Mouse (Mus musculus): ENCODE measurements around the gene Npy1r.

The Npy1r gene

DNA sequence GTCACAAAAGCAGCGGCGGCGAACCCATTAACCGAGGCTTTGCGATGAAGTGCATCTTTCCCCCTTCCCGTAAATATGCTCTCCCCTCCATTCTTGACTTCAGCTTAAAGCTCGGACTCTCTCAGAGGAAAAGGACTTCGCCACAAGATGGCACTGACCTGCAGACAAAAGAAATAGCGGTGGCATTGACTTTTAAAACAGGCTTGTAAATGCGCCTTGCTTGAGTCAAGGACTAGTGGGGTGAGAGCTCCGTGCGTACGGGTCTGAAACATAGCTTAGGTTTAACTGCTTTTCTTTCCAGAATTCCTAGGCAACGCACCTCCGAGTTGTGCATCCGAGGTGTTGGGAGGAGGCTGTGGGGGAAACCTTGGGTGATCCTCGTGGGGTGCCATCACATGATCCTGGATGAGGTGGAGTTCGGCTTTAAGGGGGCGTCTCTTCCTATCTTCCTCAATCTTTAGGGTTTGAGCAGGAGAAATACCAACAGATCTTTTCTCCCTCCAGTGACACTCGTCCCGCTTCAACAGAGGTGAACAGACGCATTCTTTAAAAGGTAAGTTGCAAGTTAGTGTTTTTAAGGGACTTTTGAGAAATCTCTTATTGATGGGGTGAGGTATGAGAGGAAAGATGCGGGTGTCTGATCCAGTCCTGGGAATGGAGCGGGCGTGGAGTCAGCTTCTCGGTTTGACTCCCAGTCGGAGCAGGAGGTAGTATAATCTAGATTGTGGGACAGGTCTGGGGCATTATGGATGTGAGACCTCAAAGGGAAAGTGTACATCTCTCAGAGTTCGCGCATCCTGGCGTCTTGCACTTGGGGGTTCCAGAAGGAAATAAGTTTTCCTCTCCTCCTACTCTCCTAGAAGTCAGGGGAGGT, at the start of gene Npy1r:
TSS of gene Npy1r (plus strand) at position 223 of the 874 bp plus-strand sequence.
- DNase-seq: no peak

GRCm38 (mm10) chr8:66681261-66681660, 15.7 kb upstream of the Npy1r start:
- no peak for DNase-seq

DNA sequence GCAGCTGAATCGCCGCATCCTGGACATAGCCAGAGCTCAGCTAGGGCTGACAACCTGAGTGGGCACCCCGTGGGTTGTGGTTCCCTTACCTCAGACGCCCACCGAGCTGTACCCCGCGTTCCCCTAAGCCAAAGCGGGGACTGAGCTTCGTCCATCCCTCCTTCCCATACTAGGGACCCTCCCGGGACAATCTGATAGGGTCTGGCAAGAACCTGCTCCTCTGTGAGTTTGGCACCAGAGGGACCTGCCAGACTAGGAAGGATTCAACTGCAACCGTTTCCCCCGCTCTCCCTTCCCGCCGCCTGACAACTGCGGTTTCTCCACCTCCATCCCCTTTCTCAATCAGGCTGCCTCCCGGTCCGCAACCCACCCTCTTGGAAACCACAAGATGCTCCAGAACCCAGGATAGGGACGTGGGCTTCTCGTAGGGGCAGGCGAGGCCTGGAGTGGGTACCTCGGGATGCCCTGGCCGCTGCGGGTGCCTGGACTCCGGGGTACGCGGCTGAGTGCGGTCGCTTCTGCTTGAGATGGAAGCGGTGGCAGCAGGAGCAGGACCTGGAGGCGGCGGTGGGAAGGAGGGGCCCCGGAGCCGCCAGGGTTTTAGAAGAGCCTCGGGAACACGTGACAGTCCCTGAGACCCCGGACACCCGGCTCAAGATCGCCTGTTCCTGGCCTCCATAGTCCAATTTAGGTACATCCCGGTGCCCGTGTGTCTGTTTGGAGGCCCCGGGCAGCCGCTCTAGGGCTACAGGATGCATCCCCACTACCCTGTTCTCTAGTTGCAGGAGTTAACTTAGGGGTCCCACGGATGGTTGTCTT, 9.3 kb upstream of the Npy1r start, which contains the start of gene Npy5r:
TSS of gene Npy5r (minus strand) at position 618 of the 819 bp plus-strand sequence.
- no peak for DNase-seq

- no peak for DNase-seq
These were observed 8.6 kb upstream of the Npy1r start for GRCm38 (mm10) chr8:66688395-66688794.

DNA sequence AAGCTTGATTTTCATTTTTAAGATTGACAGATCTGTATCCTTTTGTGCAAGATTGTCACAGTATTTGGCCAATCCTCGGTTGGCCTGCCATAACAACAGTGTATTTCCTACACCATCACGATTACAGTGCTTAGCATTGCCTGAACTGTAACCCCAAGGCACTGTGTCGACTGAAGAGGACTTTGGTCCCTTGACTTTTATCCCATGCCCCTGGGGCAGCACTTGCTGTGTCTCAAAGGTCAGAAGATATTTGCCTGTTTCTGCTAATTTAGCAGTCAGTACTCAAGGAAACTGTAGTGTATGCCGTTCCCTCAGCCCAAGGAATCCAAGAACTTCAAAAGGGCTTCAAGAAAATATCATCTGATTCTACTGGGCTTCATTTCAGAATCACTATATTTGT, 8.2 kb upstream of the Npy1r start:
- no peak for DNase-seq

DNA sequence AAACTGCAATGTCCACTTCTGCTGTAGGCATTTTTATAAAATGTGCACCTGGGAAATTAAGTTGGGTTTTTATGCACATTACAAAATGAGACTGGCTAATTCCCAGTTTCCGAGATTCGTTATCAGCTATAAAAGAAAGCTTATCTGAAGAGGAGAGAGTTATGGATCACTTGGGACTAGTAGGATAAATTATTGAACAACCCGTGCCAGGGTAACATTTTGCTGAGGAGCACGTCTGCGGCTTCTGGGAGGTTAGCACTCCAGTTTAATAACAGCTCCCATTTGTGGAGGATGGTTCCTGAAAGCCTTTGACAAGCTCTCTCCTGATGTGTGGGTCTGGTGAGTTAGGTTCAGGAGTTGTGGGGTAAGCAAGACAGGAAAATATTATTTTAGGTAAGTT, 6.6 kb upstream of the Npy1r start:
- DNase-seq: no peak

DNA sequence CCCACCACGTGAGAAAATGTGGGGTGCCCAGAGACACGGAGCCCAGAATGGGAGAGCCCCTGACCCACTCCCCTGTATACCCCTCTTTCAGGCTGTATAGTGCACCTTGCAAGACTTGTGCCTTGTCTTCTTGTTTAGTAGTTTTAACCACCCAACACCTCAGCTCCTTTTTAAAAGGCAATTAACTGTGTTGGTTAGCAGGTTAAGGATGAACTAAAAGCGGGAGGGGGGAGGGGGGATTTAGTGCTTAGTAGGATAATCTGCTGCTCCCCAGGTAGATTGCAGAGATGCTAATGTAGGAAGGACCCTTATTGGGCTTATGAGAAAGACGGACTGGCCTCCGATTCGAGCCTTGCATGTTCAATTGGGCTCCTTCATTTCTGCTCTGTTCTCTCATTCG, 1.0 kb downstream of the Npy1r start:
- no peak for DNase-seq

DNA sequence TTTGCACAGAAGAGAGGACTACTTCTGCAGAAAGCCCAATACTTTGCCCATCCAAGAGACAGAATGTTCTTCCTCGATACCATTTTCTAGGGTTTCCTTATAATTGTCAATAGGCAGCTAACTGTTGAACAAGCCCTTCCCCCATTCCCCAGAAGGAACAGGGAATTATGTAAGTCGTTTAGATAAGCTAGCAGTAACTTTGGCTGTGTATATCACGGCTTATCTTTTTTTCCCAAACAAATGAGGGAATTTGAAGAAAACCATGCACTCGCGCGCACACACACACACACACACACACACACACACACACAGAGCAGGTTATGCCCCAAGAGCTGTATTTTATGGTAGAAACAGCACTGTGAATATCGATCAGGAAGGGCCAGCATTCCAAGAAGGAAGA, 1.8 kb downstream of the Npy1r start:
- no peak for DNase-seq

GRCm38 (mm10) chr8:66714324-66714975, 17.5 kb downstream of the Npy1r start:
- no peak for DNase-seq

GRCm38 (mm10) chr8:66722835-66723234, 25.8 kb downstream of the Npy1r start:
- DNase-seq: no peak

GRCm38 (mm10) chr8:66729446-66729845, 32.5 kb downstream of the Npy1r start:
- no peak for DNase-seq

DNA sequence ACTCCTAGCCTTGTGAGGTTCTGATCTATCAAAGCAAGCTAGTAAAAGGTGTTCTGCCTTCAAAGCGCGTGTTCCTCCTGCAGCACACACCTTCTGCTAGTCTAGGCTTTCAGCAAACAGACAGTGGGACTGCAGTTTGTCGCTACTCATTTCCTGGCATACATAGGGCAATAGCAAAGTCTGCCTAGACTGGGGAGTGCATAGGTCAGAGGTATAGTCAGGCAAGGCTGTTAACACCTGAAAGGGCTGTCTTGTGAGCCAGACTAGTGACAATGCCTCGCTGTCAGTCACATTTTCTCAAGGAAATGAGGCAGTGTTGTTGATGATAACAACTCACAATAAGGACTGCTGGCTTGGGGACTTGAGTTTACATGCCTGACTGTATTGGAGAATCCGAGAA, 35.0 kb downstream of the Npy1r start:
- DNase-seq: no peak

GRCm38 (mm10) chr8:66742359-66742758, 45.4 kb downstream of the Npy1r start:
- no peak for DNase-seq

- DNase-seq: no peak
These were observed 48.6 kb downstream of the Npy1r start for GRCm38 (mm10) chr8:66745612-66746011.

DNA sequence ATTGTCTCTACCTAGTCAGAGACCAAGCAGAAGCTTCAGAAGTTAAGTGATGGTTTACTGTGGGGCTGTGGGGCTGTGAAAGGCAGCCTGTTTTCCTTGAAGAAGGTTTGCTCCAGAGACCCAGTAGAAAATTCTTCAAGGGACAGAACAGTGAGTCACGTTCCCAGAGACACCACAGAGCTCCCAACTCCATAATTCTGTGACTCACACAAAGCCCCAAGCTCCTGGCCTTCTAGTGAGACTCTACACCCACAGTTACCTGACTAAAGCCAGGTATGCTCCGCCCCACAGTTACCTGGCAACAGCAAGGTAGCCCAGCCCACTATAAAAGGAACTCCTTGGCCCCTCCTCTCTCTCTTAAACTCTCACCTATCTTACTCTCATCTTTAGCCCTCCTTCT, 54.6 kb downstream of the Npy1r start:
- DNase-seq: no peak

- DNase-seq: no peak
These were observed 59.2 kb downstream of the Npy1r start for GRCm38 (mm10) chr8:66756161-66756560.
